Mouse (Mus musculus) lung, embryonic 16.5 days (tissue): ENCODE data around the gene Apoc3. TPM values are rescaled to one million over a fixed set of nuclear protein-coding genes. Genes with fewer than 3 reads are reported as not detected.

Source experiments
- ATAC-seq: fragments of 200-750 bp; cut with Nextera tagmentation; 2 replicates; pipeline ENCODE4 v1.8.0; 2017; ENCODE audit warnings: low read depth, mild to moderate bottlenecking, moderate library complexity
- H3K27ac ChIP-seq: fragments of 300-500 bp; sonication (generic); 2 replicates; pipeline ENCODE4 v1.5.1; 2014; ENCODE audit warnings: mild to moderate bottlenecking, control low read depth, low read length
- H3K27me3 ChIP-seq: fragments of 300-500 bp; sonication (generic); 2 replicates; pipeline ENCODE4 v1.6.1; 2014; ENCODE audit warnings: low read depth, low read length, mixed read lengths; ENCODE audit not compliant: control insufficient read depth, insufficient read depth
- H3K36me3 ChIP-seq: fragments of 300-500 bp; sonication (generic); 2 replicates; pipeline ENCODE4 v1.6.1; 2014; ENCODE audit warnings: low read length; ENCODE audit not compliant: control insufficient read depth, insufficient read depth
- H3K4me1 ChIP-seq: fragments of 300-500 bp; sonication (generic); replicated peaks from 2 replicates; pipeline ENCODE4 v1.6.1; 2014; ENCODE audit warnings: low read length, mixed read lengths; ENCODE audit not compliant: control insufficient read depth, insufficient read depth
- H3K4me2 ChIP-seq: fragments of 300-500 bp; sonication (generic); 2 replicates; pipeline ENCODE4 v1.6.1; 2014; ENCODE audit warnings: low read depth, low read length, control low read depth
- H3K4me3 ChIP-seq: fragments of 300-500 bp; sonication (generic); 2 replicates; pipeline ENCODE4 v1.5.1; 2014; ENCODE audit warnings: mild to moderate bottlenecking, low read length, control low read depth
- H3K9ac ChIP-seq: fragments of 300-500 bp; sonication (generic); 2 replicates; pipeline ENCODE4 v1.6.1; 2014; ENCODE audit warnings: low read length, control low read depth
- H3K9me3 ChIP-seq: fragments of 300-500 bp; sonication (generic); 2 replicates; pipeline ENCODE4 v1.6.1; 2016; ENCODE audit warnings: low read length; ENCODE audit not compliant: control insufficient read depth
- WGBS: fragments of 180-500 bp; shearing (Covaris S2); extraction: QIAGEN DNeasy Blood & Tissue Kit; methylation state at CpG from one replicate; pipeline ENCODE4 v1.1.7; 2014; 5-methylcytosine and 5-hydroxymethylcytosine counted together
- polyA plus RNA-seq: library from polyadenylated mRNA; unstranded; fragments of >200 nt; fragmentation: Nextera tagmentation; extraction: Ambion mirVana; gene quantifications from 2 replicates; pipeline ENCODE4 v1.2.1, GENCODE M21; 2015

Apoc3 gene
- polyA plus RNA-seq, 1 experiment from 2014 or later = not detected

GRCm38 (mm10) chr9:46238850-46239249 lies 3.4 kb upstream of the Apoc3 start:
- no peak for ATAC-seq
- Histone ChIP-seq H3K36me3 (no peaks in the 10 kb centered on the region), H3K4me2 (no peak overlapping the region), H3K4me1 (no peaks in the 10 kb centered on the region), H3K4me3 (no peak overlapping the region), H3K27me3 (no peaks in the 10 kb centered on the region), H3K9me3 (no peaks in the 10 kb centered on the region), H3K27ac (no peak overlapping the region), H3K9ac (no peak overlapping the region)
- WGBS = 79% methylated on average over 7 of the region's 7 CpGs

GRCm38 (mm10) chr9:46235649-46236048 lies 213 bp upstream of the Apoc3 start:
- Histone ChIP-seq H3K4me1 (0 out of 2 replicates have a peak, but pooled peaks cover under 1% of the 10 kb centered on the region), H3K36me3 (no peaks in the 10 kb centered on the region), H3K4me3 (no peak overlapping the region), H3K27ac (no peak overlapping the region), H3K9ac (no peak overlapping the region), H3K4me2 (no peak overlapping the region), H3K9me3 (no peaks in the 10 kb centered on the region), H3K27me3 (no peaks in the 10 kb centered on the region)
- 53% methylated on average over 4 of the region's 4 CpGs for WGBS
- ATAC-seq = no peak

GRCm38 (mm10) chr9:46235196-46235595 lies 240 bp downstream of the Apoc3 start:
- H3K4me2 ChIP-seq = no peak overlapping the region
- no peak overlapping the region for H3K9ac ChIP-seq
- no peak overlapping the region for H3K27ac ChIP-seq
- 0 out of 2 replicates have a peak, but pooled peaks cover 5% of the 10 kb centered on the region for H3K4me1 ChIP-seq
- 79% methylated on average over 6 of the region's 6 CpGs for WGBS
- no peak overlapping the region for H3K4me3 ChIP-seq
- no peak for ATAC-seq
- no peaks in the 10 kb centered on the region for H3K9me3 ChIP-seq
- no peaks in the 10 kb centered on the region for H3K27me3 ChIP-seq
- H3K36me3 ChIP-seq = no peaks in the 10 kb centered on the region

- ATAC-seq = 0 out of 2 replicates have a peak, but pooled peaks have one; percentile 8
- no peaks in the 10 kb centered on the region for H3K36me3 ChIP-seq
- H3K4me2 ChIP-seq = peak overlapping the region; percentile 74
- no peak overlapping the region for H3K27ac ChIP-seq
- peak overlapping the region; percentile 45 for H3K4me3 ChIP-seq
- no peaks in the 10 kb centered on the region for H3K27me3 ChIP-seq
- H3K9ac ChIP-seq = peak overlapping the region; percentile 33
- H3K9me3 ChIP-seq = no peaks in the 10 kb centered on the region
- 16% methylated on average over 13 of the region's 13 CpGs for WGBS
- H3K4me1 ChIP-seq = 0 out of 2 replicates have a peak, but pooled peaks cover 5% of the 10 kb centered on the region
Observed at GRCm38 (mm10) chr9:46230450-46230975, 4.9 kb downstream of the Apoc3 start.

- H3K4me2 ChIP-seq = peak overlapping the region; percentile 74
- ATAC-seq = peak; percentile 95
- no peak overlapping the region for H3K27ac ChIP-seq
- WGBS = 14% methylated on average over 37 of the region's 37 CpGs
- H3K27me3 ChIP-seq = no peaks in the 10 kb centered on the region
- H3K36me3 ChIP-seq = no peaks in the 10 kb centered on the region
- H3K4me3 ChIP-seq = peak overlapping the region; percentile 45
- H3K9me3 ChIP-seq = no peaks in the 10 kb centered on the region
- peak overlapping the region; percentile 33 for H3K9ac ChIP-seq
- H3K4me1 ChIP-seq = 0 out of 2 replicates have a peak, but pooled peaks cover 5% of the 10 kb centered on the region
Observed at GRCm38 (mm10) chr9:46229573-46230449, 5.6 kb downstream of the Apoc3 start.

- Histone ChIP-seq H3K27ac (no peak within 1 kb of the TSS), H3K9me3 (no peaks in the 10 kb centered on the region), H3K4me3 (no peak within 1 kb of the TSS), H3K9ac (no peak within 1 kb of the TSS), H3K4me2 (no peak within 1 kb of the TSS), H3K36me3 (no peaks in the 10 kb centered on the region), H3K4me1 (0 out of 2 replicates have a peak, but pooled peaks cover 5% of the 10 kb centered on the region), H3K27me3 (no peaks in the 10 kb centered on the region)
- ATAC-seq = no peak
- WGBS = 43% methylated on average over 9 of the region's 9 CpGs
Observed at GRCm38 (mm10) chr9:46228491-46228890, 6.9 kb downstream of the Apoc3 start, which contains the start of gene Apoa1. Gene Apoa1 (plus strand): TSS chr9:46228580.

- H3K9ac ChIP-seq = no peak overlapping the region
- no peak overlapping the region for H3K4me3 ChIP-seq
- H3K36me3 ChIP-seq = no peaks in the 10 kb centered on the region; the same call in none of the 2 replicates
- 78% methylated on average over 3 of the region's 3 CpGs for WGBS
- no peaks in the 10 kb centered on the region for H3K27me3 ChIP-seq
- no peak for ATAC-seq
- H3K9me3 ChIP-seq = no peaks in the 10 kb centered on the region
- no peak overlapping the region for H3K27ac ChIP-seq
- H3K4me2 ChIP-seq = no peak overlapping the region
- H3K4me1 ChIP-seq = 0 out of 2 replicates have a peak, but pooled peaks cover 5% of the 10 kb centered on the region
Observed at GRCm38 (mm10) chr9:46227064-46227614, 8.3 kb downstream of the Apoc3 start.

- no peak for ATAC-seq
- Histone ChIP-seq H3K36me3 (peaks cover 14% of the 10 kb centered on the region), H3K9me3 (no peaks in the 10 kb centered on the region), H3K4me2 (no peak overlapping the region), H3K9ac (no peak overlapping the region), H3K27ac (no peak overlapping the region), H3K4me3 (no peak overlapping the region), H3K4me1 (no peaks in the 10 kb centered on the region), H3K27me3 (no peaks in the 10 kb centered on the region)
- WGBS = 54% methylated on average over 5 of the region's 5 CpGs
Observed at GRCm38 (mm10) chr9:46224945-46225660, 10.3 kb downstream of the Apoc3 start.
